Mouse (Mus musculus) liver, embryonic 11.5 days (tissue): Measurements from ENCODE around the gene Zfp568. TPM values are rescaled to one million over a fixed set of nuclear protein-coding genes. Genes with fewer than 3 reads are reported as not detected.

Source experiments
- ATAC-seq: fragments of 200-750 bp; cut with Nextera tagmentation; replicated peaks from 2 replicates; pipeline ENCODE4 v1.8.0; 2017; ENCODE audit warnings: moderate number of reproducible peaks, mild to moderate bottlenecking, moderate TSS enrichment, moderate library complexity; ENCODE audit not compliant: low FRiP score
- DNase-seq: peaks from one replicate; pipeline ENCODE4 v3.0.0-alpha.2; 2017; ENCODE audit warnings: low spot score
- H3K27ac ChIP-seq: fragments of 300-500 bp; sonication (generic); 2 replicates; pipeline ENCODE4 v1.5.1; 2014; ENCODE audit warnings: mild to moderate bottlenecking, low read depth, low read length, control low read depth
- H3K27me3 ChIP-seq: fragments of 300-500 bp; sonication (generic); replicated peaks from 2 replicates; pipeline ENCODE4 v1.6.1; 2014; ENCODE audit warnings: low read length, mixed read lengths; ENCODE audit not compliant: control insufficient read depth, insufficient read depth
- H3K36me3 ChIP-seq: fragments of 300-500 bp; sonication (generic); 2 replicates; pipeline ENCODE4 v1.6.1; 2014; ENCODE audit warnings: mild to moderate bottlenecking, low read length, moderate library complexity, mixed read lengths; ENCODE audit not compliant: control insufficient read depth, insufficient read depth
- H3K4me1 ChIP-seq: fragments of 300-500 bp; sonication (generic); replicated peaks from 2 replicates; pipeline ENCODE4 v1.6.1; 2014; ENCODE audit warnings: low read length, mixed read lengths; ENCODE audit not compliant: control insufficient read depth, insufficient read depth
- H3K4me2 ChIP-seq: fragments of 300-500 bp; sonication (generic); 2 replicates; pipeline ENCODE4 v1.6.1; 2014; ENCODE audit warnings: mild to moderate bottlenecking, control low read depth, moderate library complexity
- H3K4me3 ChIP-seq: fragments of 300-500 bp; sonication (generic); 2 replicates; pipeline ENCODE4 v1.5.1; 2014; ENCODE audit warnings: low read depth, low read length, control low read depth
- H3K9ac ChIP-seq: fragments of 300-500 bp; sonication (generic); 2 replicates; pipeline ENCODE4 v1.6.1; 2014; ENCODE audit warnings: low read depth, low read length, control low read depth
- H3K9me3 ChIP-seq: fragments of 300-500 bp; sonication (generic); 2 replicates; pipeline ENCODE4 v1.6.1; 2016; ENCODE audit warnings: low read length, inconsistent platforms, mixed read lengths; ENCODE audit not compliant: control insufficient read depth
- WGBS: fragments of 180-500 bp; shearing (Covaris S2); extraction: QIAGEN DNeasy Blood & Tissue Kit; methylation state at CpG from one replicate; pipeline ENCODE4 v1.1.7; 2014; 5-methylcytosine and 5-hydroxymethylcytosine counted together
- polyA plus RNA-seq: library from polyadenylated mRNA; unstranded; fragments of >200 nt; fragmentation: Nextera tagmentation; extraction: Ambion mirVana; gene quantifications from 2 replicates; pipeline ENCODE4 v1.2.1, GENCODE M21; 2014

Zfp568 gene
- polyA plus RNA-seq, 1 experiment from 2014 or later = 23.6 TPM

DNA sequence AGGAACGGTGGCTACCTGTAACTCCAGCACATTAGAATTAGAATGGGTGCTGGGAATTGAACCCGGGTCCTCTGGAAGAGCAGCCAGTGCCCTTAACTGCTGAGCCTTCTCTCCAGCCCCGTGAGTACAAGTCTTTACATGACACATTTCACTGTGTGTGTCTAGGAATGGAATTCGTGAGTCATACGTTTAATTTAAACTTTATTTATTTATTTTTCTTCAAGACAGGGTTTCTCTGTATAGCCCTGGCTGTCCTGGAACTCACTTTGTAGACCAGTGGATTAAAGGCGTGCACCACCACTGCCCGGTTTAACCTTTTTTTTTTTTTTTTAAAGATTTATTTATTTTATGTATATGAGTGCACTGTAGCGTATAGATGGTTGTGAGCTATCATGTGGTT, 11.4 kb downstream of the Zfp568 start:
- no peak for ATAC-seq
- Histone ChIP-seq H3K27me3 (no peaks in the 10 kb centered on the region), H3K9ac (no peak overlapping the region), H3K4me3 (no peak overlapping the region), H3K27ac (no peak overlapping the region), H3K4me1 (no peaks in the 10 kb centered on the region), H3K9me3 (no peaks in the 10 kb centered on the region), H3K36me3 (peaks cover 44% of the 10 kb centered on the region), H3K4me2 (no peak overlapping the region)
- WGBS = 94% methylated on average over 8 of the region's 8 CpGs
- DNase-seq = no peak

DNA sequence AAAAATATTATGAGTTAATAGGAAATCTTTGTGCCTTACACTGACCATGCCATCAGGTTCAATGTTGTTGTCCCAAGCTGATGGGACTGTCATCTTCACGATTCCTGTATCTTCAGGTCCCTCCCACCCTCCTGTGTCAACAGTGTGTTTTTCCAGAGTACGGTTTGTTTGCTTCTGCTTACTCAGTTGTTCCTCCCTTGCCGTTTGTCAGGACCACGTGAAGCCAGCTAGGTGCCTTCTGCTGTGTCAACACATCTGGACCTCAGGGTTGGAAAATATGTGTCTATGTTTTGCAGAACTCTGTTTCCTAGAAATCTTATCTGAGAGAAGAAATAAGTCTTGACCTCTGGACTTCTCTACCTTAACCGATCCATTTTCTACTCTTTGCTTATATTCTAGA, 16.8 kb downstream of the Zfp568 start:
- Histone ChIP-seq H3K9me3 (no peaks in the 10 kb centered on the region), H3K4me3 (no peak overlapping the region), H3K27me3 (no peaks in the 10 kb centered on the region), H3K9ac (no peak overlapping the region), H3K27ac (no peak overlapping the region), H3K4me2 (no peak overlapping the region), H3K4me1 (no peaks in the 10 kb centered on the region), H3K36me3 (peaks cover 21% of the 10 kb centered on the region)
- DNase-seq (no peak), ATAC-seq (no peak)
- WGBS = 81% methylated on average over 5 of the region's 5 CpGs

GRCm38 (mm10) chr7:30007601-30008000, 23.8 kb downstream of the Zfp568 start:
- H3K4me1 ChIP-seq = no peaks in the 10 kb centered on the region
- no peak overlapping the region for H3K4me3 ChIP-seq
- H3K27me3 ChIP-seq = no peaks in the 10 kb centered on the region
- H3K27ac ChIP-seq = no peak overlapping the region
- DNase-seq = no peak
- H3K4me2 ChIP-seq = no peak overlapping the region
- peaks cover 19% of the 10 kb centered on the region; the same call in 1 of the 2 replicates for H3K36me3 ChIP-seq
- ATAC-seq = no peak
- no peak overlapping the region for H3K9ac ChIP-seq
- H3K9me3 ChIP-seq = no peaks in the 10 kb centered on the region
- 93% methylated on average over 1 of the region's 1 CpGs for WGBS

DNA sequence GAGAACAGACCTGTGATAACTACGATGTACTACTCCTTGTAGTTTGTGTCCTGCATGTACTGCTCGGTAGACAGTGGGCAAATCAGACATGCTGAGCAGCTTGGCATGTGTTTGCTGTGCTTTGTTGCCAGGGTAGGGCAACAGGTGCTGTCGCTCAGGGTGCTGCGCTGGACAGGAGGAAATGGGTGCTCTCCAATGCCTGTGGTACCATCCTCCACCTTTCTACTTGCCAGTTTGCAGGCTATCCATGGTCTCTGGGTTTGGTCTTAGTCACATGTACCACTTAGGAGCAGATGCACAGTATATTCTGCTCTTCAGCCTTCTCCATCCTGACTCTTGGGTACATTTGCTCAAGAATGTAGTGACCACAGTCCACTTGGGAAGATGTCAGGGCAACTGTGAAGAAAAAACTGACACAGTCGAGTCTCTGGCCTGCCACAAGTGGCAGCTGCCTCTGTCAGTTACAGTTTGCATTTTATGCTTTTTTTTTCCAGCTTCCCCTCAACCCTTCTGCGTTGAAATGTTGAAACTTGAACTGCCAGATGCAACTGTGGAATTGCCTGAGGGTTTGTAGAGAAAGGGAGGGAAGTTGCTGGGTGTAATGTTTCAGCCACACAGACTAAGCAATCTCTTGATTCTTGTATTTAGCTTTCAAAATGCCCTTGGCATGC, 24.4 kb downstream of the Zfp568 start:
- H3K4me1 ChIP-seq = no peaks in the 10 kb centered on the region
- H3K9me3 ChIP-seq = no peaks in the 10 kb centered on the region
- H3K4me2 ChIP-seq = no peak overlapping the region
- H3K4me3 ChIP-seq = no peak overlapping the region
- H3K27me3 ChIP-seq = no peaks in the 10 kb centered on the region
- H3K9ac ChIP-seq = no peak overlapping the region
- H3K36me3 ChIP-seq = peaks cover 19% of the 10 kb centered on the region; the same call in 1 of the 2 replicates
- H3K27ac ChIP-seq = no peak overlapping the region
- 77% methylated on average over 6 of the region's 6 CpGs for WGBS
- DNase-seq = no peak
- no peak for ATAC-seq

- no peak overlapping the region for H3K27ac ChIP-seq
- 80% methylated on average over 21 of the region's 21 CpGs for WGBS
Measured at GRCm38 (mm10) chr7:30009321-30010085, 25.7 kb downstream of the Zfp568 start.

GRCm38 (mm10) chr7:30010551-30011195, 26.9 kb downstream of the Zfp568 start:
- 86% methylated on average over 10 of the region's 10 CpGs for WGBS

More at GRCm38 (mm10) chr7:30009321-30010085, 25.7 kb downstream of the Zfp568 start:
- no peak for DNase-seq
- Histone ChIP-seq H3K4me2 (no peak overlapping the region), H3K36me3 (peaks cover 22% of the 10 kb centered on the region), H3K9ac (no peak overlapping the region), H3K27me3 (no peaks in the 10 kb centered on the region), H3K4me1 (no peaks in the 10 kb centered on the region), H3K9me3 (no peaks in the 10 kb centered on the region), H3K4me3 (no peak overlapping the region)
- no peak for ATAC-seq

DNA sequence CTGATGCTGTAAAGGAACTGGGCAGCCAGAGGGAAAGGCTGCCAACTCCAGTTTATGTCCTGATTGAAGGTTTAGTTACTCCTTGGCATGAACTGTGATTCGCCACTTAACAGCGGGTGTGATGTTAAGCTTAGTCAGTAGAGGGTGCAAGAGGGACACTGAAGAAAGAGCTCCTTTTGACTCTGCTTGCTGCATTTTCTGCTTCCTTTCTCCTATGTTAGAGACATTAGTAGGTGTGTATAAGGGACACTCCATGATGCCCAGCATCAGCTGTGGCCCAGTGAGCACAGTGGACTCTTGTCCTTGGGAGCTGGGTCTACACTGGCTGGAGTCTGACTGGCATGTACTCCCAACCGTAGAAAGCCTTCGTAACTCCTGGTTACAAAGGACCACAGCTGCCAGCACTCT, 29.2 kb downstream of the Zfp568 start:
- WGBS = 89% methylated on average over 4 of the region's 4 CpGs
- Histone ChIP-seq H3K4me1 (no peaks in the 10 kb centered on the region), H3K9me3 (no peaks in the 10 kb centered on the region), H3K9ac (no peak overlapping the region), H3K4me2 (no peak overlapping the region), H3K36me3 (peaks cover 42% of the 10 kb centered on the region), H3K4me3 (no peak overlapping the region), H3K27me3 (no peaks in the 10 kb centered on the region), H3K27ac (no peak overlapping the region)
- DNase-seq (no peak), ATAC-seq (no peak; the same call in 1 of the 2 replicates)

More at GRCm38 (mm10) chr7:30010551-30011195, 26.9 kb downstream of the Zfp568 start:
- Histone ChIP-seq H3K36me3 (peaks cover 30% of the 10 kb centered on the region), H3K27ac (no peak overlapping the region), H3K27me3 (no peaks in the 10 kb centered on the region), H3K4me1 (no peaks in the 10 kb centered on the region), H3K4me2 (no peak overlapping the region), H3K9me3 (no peaks in the 10 kb centered on the region), H3K4me3 (no peak overlapping the region), H3K9ac (no peak overlapping the region)
- ATAC-seq = no peak
- DNase-seq = no peak

- Histone ChIP-seq H3K9me3 (no peaks in the 10 kb centered on the region), H3K4me2 (no peak overlapping the region), H3K9ac (no peak overlapping the region), H3K27ac (no peak overlapping the region), H3K36me3 (peaks cover 44% of the 10 kb centered on the region), H3K4me1 (no peaks in the 10 kb centered on the region), H3K27me3 (no peaks in the 10 kb centered on the region), H3K4me3 (no peak overlapping the region)
- 87% methylated on average over 6 of the region's 6 CpGs for WGBS
- ATAC-seq = no peak
- DNase-seq = no peak
Measured at GRCm38 (mm10) chr7:30017226-30017625, 33.5 kb downstream of the Zfp568 start.
